Mouse (Mus musculus): ENCODE results near the gene Elmod2. TPM values are rescaled to one million over a fixed set of nuclear protein-coding genes. Genes with fewer than 3 reads are reported as not detected.
"Not testable (repeated sequence)": the region's sequence is repeated elsewhere in the genome, so short reads cannot be mapped to it uniquely, and the experiment has no call there.

Gene Elmod2
- 1 to 10 TPM; 9.5 to 9.7 TPM for total RNA-seq (2021)

DNA sequence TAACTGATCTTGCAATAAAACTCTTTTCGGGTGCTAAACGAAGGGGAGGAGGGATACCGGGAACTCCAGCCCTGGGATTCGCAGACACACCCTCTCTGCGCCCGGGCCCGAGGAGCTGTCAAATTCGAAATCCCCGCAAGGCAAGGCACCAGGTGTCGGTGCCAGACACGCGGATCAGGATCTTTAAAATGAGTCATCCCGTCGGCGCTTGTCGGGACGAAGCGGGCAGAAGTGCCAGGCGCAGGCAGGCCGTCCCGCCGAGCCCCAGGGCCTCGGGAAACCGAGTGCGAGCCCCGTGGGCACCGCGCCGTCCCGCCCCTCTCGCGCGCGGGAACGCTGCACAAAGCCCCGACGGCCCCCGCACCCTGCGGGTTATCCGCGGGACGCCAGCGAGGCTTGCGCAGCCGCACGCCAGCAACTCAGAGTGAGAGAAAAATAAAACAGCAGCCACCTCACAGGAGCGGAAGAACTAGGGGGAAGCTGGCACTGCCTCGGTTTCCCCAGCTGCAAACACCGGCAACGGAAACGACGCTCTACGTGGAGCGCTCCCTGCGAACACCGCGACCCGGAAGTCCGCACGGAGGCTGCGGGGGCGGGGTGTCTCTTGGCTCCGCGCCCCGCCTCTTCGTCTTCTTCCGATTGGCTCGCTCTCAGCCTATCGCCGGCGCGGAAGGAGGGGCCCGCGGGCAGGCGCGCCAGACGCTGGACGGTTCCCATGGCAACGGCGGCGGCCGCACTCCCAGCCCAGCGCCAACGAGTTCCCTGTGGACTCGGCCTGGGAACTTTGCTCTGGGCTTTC, at the start of gene Elmod2:
Gene Elmod2 (minus strand): TSS at position 588 of the 799 bp plus-strand sequence.
- peak; percentile 98 for DNase-seq
- intact Hi-C loops (cut with DNase I), result loop anchor here (1.0 to 5.0 kb wide), 2 partner anchors 110 to 167 kb away; partner anchors contain the start of gene Tbc1d9

- intact Hi-C loops (cut with DNase I), result no loop called here
- DNase-seq, result no peak
Observed at GRCm38 (mm10) chr8:83381016-83381415, 48.7 kb upstream of the Elmod2 start.

DNA sequence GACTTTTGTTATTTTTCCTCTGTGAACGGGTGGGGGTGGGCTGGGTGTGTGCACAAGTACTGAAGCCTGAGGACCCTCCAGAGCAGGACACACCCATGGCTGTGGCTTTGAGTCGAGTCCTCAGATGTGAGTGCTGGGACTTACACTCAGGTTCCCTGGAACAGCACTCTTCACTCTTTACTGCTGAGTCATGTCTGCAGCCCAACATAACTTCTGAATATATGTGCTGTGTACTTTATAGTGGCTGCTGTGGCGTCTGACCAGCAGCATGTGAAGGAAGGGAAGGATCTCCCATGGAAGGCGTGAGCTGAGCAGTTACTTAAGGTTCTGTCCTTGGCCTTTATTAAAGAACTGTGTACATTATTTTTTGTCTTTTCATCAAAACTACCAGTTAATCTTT, 47.9 kb upstream of the Elmod2 start:
- no peak for DNase-seq
- intact Hi-C loops (cut with DNase I), result no loop called here

- intact Hi-C loops (cut with DNase I), result no loop called here
- no peak for DNase-seq
Observed at GRCm38 (mm10) chr8:83377231-83377630, 44.9 kb upstream of the Elmod2 start.

DNA sequence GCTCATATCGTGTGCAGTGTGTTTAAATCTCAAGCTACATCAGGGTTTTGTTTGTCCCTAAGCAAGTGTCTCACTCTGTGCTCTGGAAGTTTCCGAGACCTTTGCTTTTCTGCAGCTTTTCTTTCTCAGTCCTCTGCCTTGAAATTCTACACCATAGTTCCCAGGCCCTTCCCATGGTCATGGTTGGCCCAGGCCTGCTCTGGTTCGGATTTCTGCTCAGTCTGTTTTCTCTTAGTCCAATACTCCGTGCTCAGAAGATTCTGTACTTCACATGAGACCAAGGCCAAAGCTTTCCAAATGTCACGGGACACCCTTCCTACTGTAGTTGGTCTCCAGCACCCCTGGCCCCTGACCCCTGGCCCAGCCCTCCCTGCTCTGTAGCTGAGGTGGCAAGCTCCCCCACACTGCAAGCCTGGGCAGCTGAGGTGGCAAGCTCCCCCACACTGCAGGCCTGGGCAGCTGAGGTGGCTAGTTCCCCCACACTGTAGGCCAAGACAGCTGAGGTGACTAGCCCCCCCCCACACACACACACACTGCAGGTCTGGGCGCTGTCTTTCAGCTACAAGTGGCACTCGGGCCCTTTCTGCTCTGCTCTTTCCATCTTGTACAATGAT, 31.0 kb upstream of the Elmod2 start:
- peak in 1 of 2 experiments; percentile 16 for DNase-seq
- intact Hi-C loops (cut with DNase I), result no loop called here

GRCm38 (mm10) chr8:83351315-83351714, 19.0 kb upstream of the Elmod2 start:
- intact Hi-C loops (cut with DNase I), result no loop called here
- DNase-seq, result no peak

- intact Hi-C loops (cut with DNase I), result no loop called here
- no peak for DNase-seq
Observed at GRCm38 (mm10) chr8:83348263-83348662, 16.0 kb upstream of the Elmod2 start, which contains the start of gene Mgat4d. Gene Mgat4d (plus strand): TSS chr8:83348471.

GRCm38 (mm10) chr8:83342693-83343092, 10.4 kb upstream of the Elmod2 start:
- peak; percentile 9 to 29 for DNase-seq
- intact Hi-C loops (cut with DNase I), result loop anchor here (2.0 to 5.0 kb wide), 3 partner anchors 82 to 480 kb away; partner anchors contain the start of gene Rnf150

DNA sequence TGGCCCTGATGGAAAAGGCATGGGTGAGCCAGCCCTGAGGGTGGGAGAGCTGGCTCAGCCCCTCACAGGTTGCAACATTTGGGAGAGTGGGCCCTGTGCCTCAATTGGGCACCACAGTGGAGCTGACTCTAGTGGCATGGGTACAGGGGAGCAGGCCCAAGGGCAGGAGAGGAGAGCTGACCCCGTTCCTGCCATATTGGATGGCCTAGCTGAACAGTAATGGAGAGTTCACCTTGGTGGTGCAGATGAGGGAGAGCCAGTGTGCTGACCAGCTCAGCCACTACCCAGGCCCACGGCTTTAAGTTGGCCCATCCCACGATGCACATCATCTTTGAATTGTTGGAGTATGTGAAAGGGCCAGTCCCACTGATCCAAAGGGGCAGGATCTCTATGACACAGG, 9.8 kb upstream of the Elmod2 start:
- intact Hi-C loops (cut with DNase I), result loop anchor here (2.0 to 5.0 kb wide), 3 partner anchors 81 to 480 kb away; partner anchors contain the start of gene Rnf150
- DNase-seq, result no peak

DNA sequence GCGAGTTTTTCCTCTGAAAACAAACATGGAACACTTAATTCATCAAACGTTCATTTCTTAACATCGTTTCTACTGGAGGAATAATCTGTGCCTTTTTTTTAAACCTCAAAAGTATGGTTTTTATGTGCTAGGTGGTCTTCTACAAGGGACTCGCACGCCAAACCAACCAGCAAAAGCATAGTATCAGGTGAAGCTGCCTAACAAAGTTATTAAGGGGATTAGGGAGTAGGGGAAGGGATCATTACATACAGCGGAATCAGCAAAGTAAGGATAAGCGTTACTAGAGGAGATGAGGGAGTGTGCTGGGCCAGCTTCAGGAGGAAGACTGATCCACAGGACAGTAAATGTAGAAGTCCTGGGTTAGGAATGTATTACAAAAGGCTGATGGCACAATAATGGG, 578 bp upstream of the Elmod2 start:
- intact Hi-C loops (cut with DNase I), result loop anchor here (1.0 to 5.0 kb wide), 2 partner anchors 109 to 168 kb away; partner anchors contain the start of gene Tbc1d9
- peak in 1 of 2 experiments; percentile 6 for DNase-seq

GRCm38 (mm10) chr8:83331567-83331898, 753 bp downstream of the Elmod2 start:
- DNase-seq, result peak; percentile 30 to 42
- intact Hi-C loops (cut with DNase I), result loop anchor here (5.0 kb wide), 1 partner anchor 111 kb away; no protein-coding TSS in a partner anchor

DNA sequence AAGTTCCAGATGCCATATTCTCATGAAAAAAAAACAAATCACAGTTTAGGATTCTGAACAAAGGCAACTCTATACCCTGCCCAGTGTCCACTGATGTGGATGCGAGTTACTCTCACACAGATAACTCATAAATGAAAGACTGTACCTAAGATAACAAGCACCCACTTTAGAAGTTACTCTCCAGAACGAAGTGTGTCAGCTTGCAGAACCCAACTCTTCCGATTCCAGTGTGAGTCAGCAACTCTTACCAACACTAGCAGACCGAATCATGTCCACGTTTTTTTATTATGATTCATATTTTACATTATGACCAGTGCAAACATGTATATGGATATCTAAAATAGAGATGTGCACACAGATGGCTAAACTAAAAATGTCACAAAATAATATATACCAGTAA, 4.4 kb downstream of the Elmod2 start:
- DNase-seq, result no peak
- intact Hi-C loops (cut with DNase I), result no loop called here

- intact Hi-C loops (cut with DNase I), result no loop called here
- DNase-seq, result no peak
Observed at GRCm38 (mm10) chr8:83323056-83323455, 9.2 kb downstream of the Elmod2 start.

- intact Hi-C loops (cut with DNase I), result no loop called here
Observed at GRCm38 (mm10) chr8:83322374-83322773, 9.9 kb downstream of the Elmod2 start.

DNA sequence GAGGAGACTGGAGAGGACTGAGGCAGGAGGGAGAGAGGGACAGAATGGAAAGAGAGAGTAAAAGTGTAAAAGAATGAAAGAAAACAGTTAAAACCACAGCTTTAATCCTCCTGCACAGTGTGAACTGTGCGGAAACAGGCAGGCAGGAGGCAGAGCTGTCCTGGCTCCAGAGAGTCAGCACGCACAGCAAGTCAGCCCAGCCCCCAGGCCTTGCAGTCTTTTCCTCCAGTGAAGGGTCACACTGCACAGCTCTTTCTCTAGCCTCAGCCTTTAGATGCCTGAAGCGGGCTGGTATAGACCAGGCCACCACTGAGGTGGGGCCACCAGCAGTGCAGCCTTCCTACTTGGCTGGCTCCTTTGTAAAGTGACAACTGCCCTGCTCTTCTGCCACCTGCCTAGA, 11.7 kb downstream of the Elmod2 start:
- DNase-seq, result no peak
- intact Hi-C loops (cut with DNase I), result no loop called here

More at GRCm38 (mm10) chr8:83322374-83322773, 9.9 kb downstream of the Elmod2 start:
- no peak for DNase-seq

GRCm38 (mm10) chr8:83315691-83316090, 16.6 kb downstream of the Elmod2 start:
- intact Hi-C loops (cut with DNase I), result no loop called here
- no peak for DNase-seq

- intact Hi-C loops (cut with DNase I); DNase-seq: not testable (repeated sequence)
Observed at GRCm38 (mm10) chr8:83315084-83315483, 17.2 kb downstream of the Elmod2 start.

GRCm38 (mm10) chr8:83309836-83310235, 22.4 kb downstream of the Elmod2 start:
- intact Hi-C loops (cut with DNase I), result no loop called here
- no peak for DNase-seq

GRCm38 (mm10) chr8:83304946-83305345, 27.3 kb downstream of the Elmod2 start:
- no peak for DNase-seq
- intact Hi-C loops (cut with DNase I), result no loop called here

DNA sequence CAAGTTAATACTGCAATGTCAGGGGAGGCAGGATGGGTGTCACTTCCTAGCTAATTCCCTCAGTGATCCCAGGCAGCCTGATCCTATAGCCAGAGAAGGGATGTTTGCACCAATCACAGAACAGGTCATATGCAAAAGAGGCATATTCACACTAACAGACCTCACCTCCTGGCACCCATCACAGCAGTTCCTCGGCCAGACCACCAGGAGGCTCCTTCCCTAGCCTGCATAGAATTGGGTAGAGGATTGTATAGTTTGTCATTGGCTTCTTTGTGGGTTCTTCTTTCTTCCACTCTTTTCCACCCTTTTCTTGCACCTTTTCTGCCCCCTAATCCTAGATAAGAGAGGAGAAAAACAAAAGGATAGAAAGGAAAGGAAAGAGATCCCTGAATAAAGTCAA, 32.2 kb downstream of the Elmod2 start:
- peak in 1 of 2 experiments; percentile 17 for DNase-seq
- intact Hi-C loops (cut with DNase I), result no loop called here

- no peak for DNase-seq
- intact Hi-C loops (cut with DNase I), result no loop called here
Observed at GRCm38 (mm10) chr8:83297375-83297774, 34.9 kb downstream of the Elmod2 start.

DNA sequence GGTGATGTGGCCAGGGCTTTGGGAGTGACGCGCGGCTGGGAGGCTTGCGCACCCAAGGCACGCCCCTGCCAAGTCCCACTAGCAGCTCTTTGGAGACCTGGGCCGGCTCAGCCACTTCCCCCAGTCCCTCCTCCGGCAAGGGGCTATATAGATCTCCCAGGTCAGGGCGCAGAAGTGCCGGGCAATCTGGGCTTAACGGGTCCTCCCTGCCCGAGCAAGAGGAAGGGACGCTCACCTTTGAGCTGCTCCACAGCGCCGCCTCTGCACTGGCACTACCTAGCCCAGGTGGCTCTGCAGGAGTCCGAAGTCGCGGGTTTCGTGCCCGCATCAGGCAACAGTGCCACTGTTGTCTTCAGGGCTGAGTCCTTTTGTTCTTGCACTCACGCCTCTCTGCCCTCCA, 42.1 kb downstream of the Elmod2 start, which contains the start of gene Ucp1:
Gene Ucp1 (plus strand): TSS at position 177 of the 400 bp plus-strand sequence.
- no peak for DNase-seq
- intact Hi-C loops (cut with DNase I), result no loop called here

All from heart, postnatal 10 days (tissue).